Mouse (Mus musculus) 3134 (cell line): ENCODE measurements around the gene 1810055G02Rik.

ENCODE experiments used
- DNase-seq: peaks from one replicate; pipeline ENCODE4 v3.0.0-alpha.2; 2011; ENCODE audit warnings: low spot score; ENCODE audit not compliant: insufficient read length; ENCODE audit errors: extremely low read depth

1810055G02Rik gene

GRCm38 (mm10) chr19:3708078-3709012 lies at the start of gene 1810055G02Rik:
TSS of gene 1810055G02Rik (plus strand) at chr19:3708293.
- DNase-seq, result peak; percentile 99

GRCm38 (mm10) chr19:3665510-3665909 lies 42.6 kb upstream of the 1810055G02Rik start:
- no peak for DNase-seq

GRCm38 (mm10) chr19:3666632-3667031 lies 41.5 kb upstream of the 1810055G02Rik start:
- DNase-seq, result no peak

GRCm38 (mm10) chr19:3667155-3667895 lies 40.8 kb upstream of the 1810055G02Rik start:
- DNase-seq, result no peak

GRCm38 (mm10) chr19:3667979-3668378 lies 40.1 kb upstream of the 1810055G02Rik start:
- no peak for DNase-seq

GRCm38 (mm10) chr19:3668551-3668950 lies 39.5 kb upstream of the 1810055G02Rik start:
- no peak for DNase-seq

GRCm38 (mm10) chr19:3669100-3669499 lies 39.0 kb upstream of the 1810055G02Rik start:
- DNase-seq, result peak; percentile 84

- DNase-seq, result no peak
These were observed 34.9 kb upstream of the 1810055G02Rik start for GRCm38 (mm10) chr19:3673149-3673548.

- DNase-seq, result peak; percentile 30
These were observed 33.8 kb upstream of the 1810055G02Rik start for GRCm38 (mm10) chr19:3674122-3674855.

- DNase-seq, result no peak
These were observed 27.4 kb upstream of the 1810055G02Rik start for GRCm38 (mm10) chr19:3680732-3681131.

- peak; percentile 87 for DNase-seq
These were observed 26.7 kb upstream of the 1810055G02Rik start for GRCm38 (mm10) chr19:3681310-3681934.

GRCm38 (mm10) chr19:3684414-3684813 lies 23.7 kb upstream of the 1810055G02Rik start:
- DNase-seq, result no peak

- peak; percentile 28 for DNase-seq
These were observed 23.0 kb upstream of the 1810055G02Rik start for GRCm38 (mm10) chr19:3684957-3685580.

- DNase-seq, result peak; percentile 53
These were observed 22.4 kb upstream of the 1810055G02Rik start for GRCm38 (mm10) chr19:3685611-3686214.

- peak; percentile 53 for DNase-seq
These were observed 21.7 kb upstream of the 1810055G02Rik start, which contains the start of gene Lrp5 for GRCm38 (mm10) chr19:3686215-3686894. TSS of gene Lrp5 (minus strand) at chr19:3686564.

- DNase-seq, result no peak
These were observed 20.4 kb upstream of the 1810055G02Rik start for GRCm38 (mm10) chr19:3687676-3688171.

- no peak for DNase-seq
These were observed 16.8 kb upstream of the 1810055G02Rik start for GRCm38 (mm10) chr19:3691337-3691736.

- peak; percentile 22 for DNase-seq
These were observed 15.5 kb upstream of the 1810055G02Rik start for GRCm38 (mm10) chr19:3692414-3693145.
